Mouse (Mus musculus) CH12.LX (cell line): ENCODE measurements around the gene Tmem110. TPM values are rescaled to one million over a fixed set of nuclear protein-coding genes. Genes with fewer than 3 reads are reported as not detected.

Source experiments
- DNase-seq: peaks from one replicate; pipeline ENCODE4 v3.0.0-alpha.2; 2013; ENCODE audit errors: extremely low read depth
- H3K27ac ChIP-seq: 2 replicates; pipeline ENCODE4 v1.5.1; 2012; ENCODE audit warnings: low read depth, mild to moderate bottlenecking, control low read depth, moderate library complexity; ENCODE audit not compliant: insufficient read depth
- H3K27me3 ChIP-seq: replicated peaks from 2 replicates; pipeline ENCODE3; 2012; ENCODE audit warnings: inconsistent platforms
- H3K36me3 ChIP-seq, 2 experiments: replicated peaks in 1 of 2; 2 replicates each; pipeline versions ENCODE3 to v1.6.1; 2012; ENCODE audit warnings: inconsistent platforms in 1 of 2, low read length in 1 of 2, mild to moderate bottlenecking in 1 of 2, mixed read lengths in 1 of 2, moderate library complexity in 1 of 2; ENCODE audit not compliant: control insufficient read depth in 1 of 2, insufficient read depth in 1 of 2
- H3K4me1 ChIP-seq, 2 experiments: 2 replicates each; pipeline ENCODE4 v1.6.1; 2012; ENCODE audit warnings: inconsistent platforms in 1 of 2, moderate library complexity in 1 of 2; ENCODE audit not compliant: insufficient read depth in 2 of 2, control insufficient read depth in 1 of 2
- H3K4me2 ChIP-seq: 2 replicates; pipeline ENCODE4 v1.6.1; 2012; ENCODE audit warnings: low read depth, mild to moderate bottlenecking, control low read depth; ENCODE audit not compliant: poor library complexity, insufficient read depth, severe bottlenecking
- H3K4me3 ChIP-seq, 3 experiments: fragments of 150-350 bp in 1 of 3; sonication (generic) in 1 of 3; replicated peaks in 1 of 3; 2 replicates each; pipeline versions ENCODE3 to v1.5.1; 2011 to 2012; ENCODE audit warnings: low read depth in 2 of 3, low read length in 2 of 3, mild to moderate bottlenecking in 2 of 3, moderate library complexity in 2 of 3, control low read depth in 1 of 3, improper control_type of control experiment in 1 of 3, inconsistent platforms in 1 of 3, mixed read lengths in 1 of 3; ENCODE audit not compliant: poor library complexity in 1 of 3
- H3K79me2 ChIP-seq: replicated peaks from 2 replicates; pipeline ENCODE4 v1.6.1; 2012; ENCODE audit warnings: mild to moderate bottlenecking, moderate library complexity; ENCODE audit not compliant: control insufficient read depth, poor library complexity, insufficient read depth, severe bottlenecking; ENCODE audit errors: extremely low read depth
- H3K9ac ChIP-seq: 2 replicates; pipeline ENCODE4 v1.6.1; 2012; ENCODE audit warnings: low read depth, mild to moderate bottlenecking, control low read depth, moderate library complexity; ENCODE audit not compliant: insufficient read depth
- H3K9me3 ChIP-seq: replicated peaks from 2 replicates; pipeline ENCODE3; 2012; ENCODE audit warnings: low read length, inconsistent platforms, mixed read lengths
- CHD1 ChIP-seq: IDR thresholded peaks from 2 replicates; pipeline ENCODE4 v1.6.1; 2012; ENCODE audit warnings: low read depth, low read length, improper control_type of control experiment, inconsistent platforms
- CHD2 ChIP-seq: IDR thresholded peaks from 2 replicates; pipeline ENCODE4 v1.6.1; 2011; ENCODE audit warnings: low read length, improper control_type of control experiment
- CTCF ChIP-seq, 2 experiments: IDR thresholded peaks in 1 of 2; conservative IDR thresholded peaks in 1 of 2; 2 replicates each; pipeline ENCODE4 v1.5.1; 2011 to 2012; ENCODE audit warnings: low read depth in 2 of 2, low read length in 2 of 2, improper control_type of control experiment in 1 of 2, inconsistent platforms in 1 of 2, mild to moderate bottlenecking in 1 of 2, moderate library complexity in 1 of 2
- E2F4 ChIP-seq: IDR thresholded peaks from 2 replicates; pipeline ENCODE4 v1.6.1; 2011; ENCODE audit warnings: low read depth, low read length, improper control_type of control experiment; ENCODE audit not compliant: insufficient replicate concordance
- EP300 ChIP-seq: IDR thresholded peaks from 2 replicates; pipeline ENCODE4 v1.6.1; 2011; ENCODE audit warnings: low read length, improper control_type of control experiment
- HCFC1 ChIP-seq: IDR thresholded peaks from 2 replicates; pipeline ENCODE4 v1.6.1; 2012; ENCODE audit warnings: low read depth, mild to moderate bottlenecking, inconsistent platforms, low read length, improper control_type of control experiment
- KAT2A ChIP-seq: IDR thresholded peaks from 2 replicates; pipeline ENCODE4 v1.6.1; 2012; ENCODE audit warnings: low read length, improper control_type of control experiment, inconsistent platforms; ENCODE audit not compliant: insufficient replicate concordance
- PAX5 ChIP-seq: IDR thresholded peaks from 2 replicates; pipeline ENCODE4 v1.6.1; 2012; ENCODE audit warnings: low read length, inconsistent platforms, mixed read lengths
- POLR2AphosphoS2 ChIP-seq: IDR thresholded peaks from 2 replicates; pipeline ENCODE4 v1.6.1; 2011; ENCODE audit warnings: low read depth, low read length, improper control_type of control experiment
- RCOR1 ChIP-seq: conservative IDR thresholded peaks from 2 replicates; pipeline ENCODE4 v1.6.1; 2012; ENCODE audit warnings: low read depth, mild to moderate bottlenecking, inconsistent platforms, low read length, improper control_type of control experiment
- TBP ChIP-seq: conservative IDR thresholded peaks from 2 replicates; pipeline ENCODE4 v1.6.1; 2011; ENCODE audit warnings: low read depth, low read length, improper control_type of control experiment
- UBTF ChIP-seq: IDR thresholded peaks from 2 replicates; pipeline ENCODE4 v1.6.1; 2012; ENCODE audit warnings: low read depth, mild to moderate bottlenecking, inconsistent platforms, low read length, improper control_type of control experiment, moderate library complexity
- USF2 ChIP-seq: conservative IDR thresholded peaks from 2 replicates; pipeline ENCODE4 v1.6.1; 2011; ENCODE audit warnings: low read depth, low read length, improper control_type of control experiment
- ZKSCAN1 ChIP-seq: IDR thresholded peaks from 2 replicates; pipeline ENCODE4 v1.6.1; 2012; ENCODE audit warnings: low read depth, inconsistent platforms, low read length, improper control_type of control experiment, borderline replicate concordance
- dilution Hi-C: fragments of 300-500 bp; cut with MboI; formaldehyde crosslinking; loops from 2 replicates; pipeline ENCODE4 v1.14.3; 2020; ENCODE audit warnings: low sequenced_read_pairs; ENCODE audit not compliant: extremely low pct_unique_long_range_greater_than_20kb, extremely low pct_ligation_motif_present
- in situ Hi-C: fragments of 300-500 bp; cut with MboI; formaldehyde crosslinking; loops from 3 replicates; pipeline ENCODE4 v1.14.3; 2019; ENCODE audit warnings: low sequenced_read_pairs, low pct_ligation_motif_present, low pct_unique_long_range_greater_than_20kb, mixed read lengths
- polyA plus RNA-seq: library from polyadenylated mRNA; unstranded; fragments of >175 nt; gene quantifications from 2 replicates; pipeline ENCODE4 v1.2.1, GENCODE M21; 2012; ENCODE audit warnings: low read depth; ENCODE audit not compliant: insufficient read length
- total RNA-seq, 2 experiments: library from RNA; depleted of rRNA; stranded (reverse); fragments of 300-350 nt in 1 of 2; fragments of >200 nt in 1 of 2; gene quantifications; 2 replicates each; pipeline ENCODE4 v1.2.3; 2012 to 2014

Tmem110 gene
- total and polyA plus RNA-seq, 3 experiments = 10.3 to 26.2 (median 19.4) TPM

- dilution Hi-C loops = no loop called here
These were observed 52.4 kb downstream of the Tmem110 start for GRCm38 (mm10) chr14:30877827-30878226.

DNA sequence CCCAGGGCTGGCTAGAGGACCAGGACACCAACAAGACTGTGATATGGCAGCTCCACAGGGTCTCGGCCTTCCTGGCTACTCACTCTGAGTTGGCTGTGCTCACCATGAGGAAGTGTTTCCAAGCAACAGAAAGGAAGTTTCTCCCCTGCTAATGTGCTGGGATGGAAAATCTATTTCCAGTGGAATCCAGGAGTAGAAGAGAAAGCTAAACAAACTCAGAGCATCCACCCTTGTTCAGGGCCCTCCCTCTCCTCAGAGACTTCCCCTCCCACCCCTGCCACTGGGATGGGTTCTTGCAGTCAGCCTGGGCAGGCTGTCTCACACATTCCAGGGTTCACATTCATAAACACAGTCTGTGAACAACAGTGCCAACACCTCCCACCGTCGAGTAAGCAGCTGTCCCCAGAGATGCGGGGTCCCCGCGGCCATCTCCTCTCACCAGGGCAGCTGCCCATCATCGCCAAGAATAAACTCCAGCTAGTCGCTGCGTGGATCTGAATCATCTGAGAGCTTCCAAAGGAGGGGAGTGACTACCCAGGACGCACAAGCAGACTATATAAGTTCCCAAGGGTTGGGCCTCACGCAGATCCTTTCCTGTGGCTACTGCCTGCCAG is 53.7 kb downstream of the Tmem110 start, which contains the start of gene Mustn1:
Gene Mustn1, plus strand, starts transcription at position 243 of the 614 bp plus-strand sequence.
- H3K4me3 ChIP-seq = no peak within 1 kb of the TSS
- dilution Hi-C loops = no loop called here
- in situ Hi-C loops = no loop called here
- H3K27ac ChIP-seq = no peak within 1 kb of the TSS
- peaks cover 19 to 71% of the 10 kb centered on the region in 2 experiments for H3K36me3 ChIP-seq
- no peak for DNase-seq
- no peak for TF ChIP-seq HCFC1
- no peak for TF ChIP-seq CHD2
- TF ChIP-seq RCOR1 = no peak
- no peak for TF ChIP-seq ZKSCAN1
- no peak for TF ChIP-seq KAT2A
- no peak within 1 kb of the TSS for H3K4me2 ChIP-seq
- no peaks in the 10 kb centered on the region for H3K79me2 ChIP-seq
- no peaks in the 10 kb centered on the region for H3K9me3 ChIP-seq
- no peaks in the 10 kb centered on the region for H3K27me3 ChIP-seq
- H3K9ac ChIP-seq = no peak within 1 kb of the TSS
- H3K4me1 ChIP-seq = peaks cover 0 to 3% of the 10 kb centered on the region in 2 experiments; a peak in 2 of 4 replicates

More at GRCm38 (mm10) chr14:30877827-30878226, 52.4 kb downstream of the Tmem110 start:
- H3K27me3 ChIP-seq = no peaks in the 10 kb centered on the region
- no peak overlapping the region for H3K27ac ChIP-seq
- no peak overlapping the region for H3K9ac ChIP-seq
- H3K36me3 ChIP-seq = peaks cover 30 to 82% of the 10 kb centered on the region in 2 experiments
- H3K4me1 ChIP-seq = peaks cover 0 to 3% of the 10 kb centered on the region in 2 experiments; a peak in 2 of 4 replicates
- in situ Hi-C loops = no loop called here
- DNase-seq = no peak
- H3K4me2 ChIP-seq = no peak overlapping the region
- no peaks in the 10 kb centered on the region for H3K79me2 ChIP-seq
- TF ChIP-seq TBP = no peak
- no peak for TF ChIP-seq USF2
- TF ChIP-seq UBTF = no peak
- no peak for TF ChIP-seq EP300
- no peak for TF ChIP-seq CHD1
- no peak for TF ChIP-seq POLR2AphosphoS2
- no peak for TF ChIP-seq KAT2A
- TF ChIP-seq CTCF (conservative IDR thresholded peaks at IDR 0.05 in 1 of 2, IDR thresholded peaks at IDR 0.05 in 1 of 2; ENCODE audit: low read depth in 2 of 2, low read length in 2 of 2) = no peak
- no peak for TF ChIP-seq PAX5
- TF ChIP-seq E2F4 = no peak
- TF ChIP-seq, all 38 proteins: peak for 0
- Histone ChIP-seq H3K9me3 (no peaks in the 10 kb centered on the region), H3K4me3 (no peak overlapping the region)
